Mouse (Mus musculus): ENCODE data around the gene Acoxl.

DNA sequence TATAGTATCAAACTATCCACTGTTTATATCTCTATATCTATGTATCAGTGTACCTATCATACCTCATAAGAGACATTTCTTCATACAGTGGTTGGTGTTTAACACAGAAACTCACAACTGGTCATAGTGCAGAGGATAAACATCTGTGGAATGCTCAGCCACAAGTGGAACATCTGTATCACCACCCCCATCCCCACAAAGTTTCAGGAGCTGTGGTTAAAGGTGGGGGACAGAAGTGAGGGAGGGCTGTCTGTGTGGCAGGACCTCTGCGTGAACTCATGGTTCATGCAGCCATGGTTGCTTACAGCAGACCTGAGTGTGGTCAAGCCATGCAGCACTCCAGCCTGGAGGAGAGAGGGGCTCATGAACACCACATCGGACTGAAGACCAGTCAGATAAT is 234.9 kb downstream of the Acoxl start:
- TF ChIP-seq CTCF (conservative IDR thresholded peaks at IDR 0.05; ENCODE audit: insufficient read depth, insufficient read length, low read depth, low read length) (no peak), POLR2A (IDR thresholded peaks at IDR 0.05; ENCODE audit: low read depth, low read length) (no peak)
